Mouse (Mus musculus) heart, embryonic 10.5 days (tissue): ENCODE data around the gene Coa3. TPM values are rescaled to one million over a fixed set of nuclear protein-coding genes. Genes with fewer than 3 reads are reported as not detected.

Experiments used
- DNase-seq: peaks from one replicate; pipeline ENCODE4 v3.0.0-alpha.2; 2017; ENCODE audit warnings: low spot score
- H3K27ac ChIP-seq: fragments of 300-500 bp; sonication (generic); 2 replicates; pipeline ENCODE4 v1.5.1; 2016; ENCODE audit warnings: mild to moderate bottlenecking
- H3K27me3 ChIP-seq: fragments of 300-500 bp; sonication (generic); 2 replicates; pipeline ENCODE4 v1.6.1; 2016; ENCODE audit warnings: mild to moderate bottlenecking; ENCODE audit not compliant: poor library complexity, insufficient read depth, severe bottlenecking
- H3K36me3 ChIP-seq: fragments of 300-500 bp; sonication (generic); 2 replicates; pipeline ENCODE4 v1.6.1; 2016; ENCODE audit warnings: mild to moderate bottlenecking, moderate library complexity
- H3K4me1 ChIP-seq: fragments of 300-500 bp; sonication (generic); 2 replicates; pipeline ENCODE4 v1.6.1; 2016; ENCODE audit warnings: mild to moderate bottlenecking
- H3K4me3 ChIP-seq: fragments of 300-500 bp; sonication (generic); 2 replicates; pipeline ENCODE4 v1.5.1; 2016; ENCODE audit warnings: mild to moderate bottlenecking, moderate library complexity
- H3K9me3 ChIP-seq: fragments of 300-500 bp; sonication (generic); 2 replicates; pipeline ENCODE4 v1.6.1; 2016; ENCODE audit warnings: mild to moderate bottlenecking, moderate library complexity
- WGBS: fragments of 180-500 bp; shearing (Covaris S2); methylation state at CpG from one replicate; pipeline ENCODE4 v1.1.7; 2016; 5-methylcytosine and 5-hydroxymethylcytosine counted together
- polyA plus RNA-seq: library from polyadenylated mRNA; unstranded; fragments of >200 nt; fragmentation: Nextera tagmentation; extraction: Ambion mirVana; gene quantifications from 2 replicates; pipeline ENCODE4 v1.2.1, GENCODE M21; 2016

Coa3 gene
- polyA plus RNA-seq, 1 experiment from 2014 or later: 198 TPM

- Histone ChIP-seq H3K27ac (peak overlapping the region; percentile 53), H3K36me3 (peaks cover 22% of the 10 kb centered on the region), H3K4me3 (peak overlapping the region; percentile 25), H3K27me3 (peaks cover 22% of the 10 kb centered on the region), H3K4me1 (peaks cover 41% of the 10 kb centered on the region), H3K9me3 (no peaks in the 10 kb centered on the region)
- 34% methylated on average over 27 of the region's 27 CpGs for WGBS
- no peak for DNase-seq
Observed at GRCm38 (mm10) chr11:101276319-101277070, 2.4 kb downstream of the Coa3 start.

GRCm38 (mm10) chr11:101275309-101275708 is 3.6 kb downstream of the Coa3 start:
- peaks cover 41% of the 10 kb centered on the region for H3K4me1 ChIP-seq
- H3K36me3 ChIP-seq: peaks cover 22% of the 10 kb centered on the region
- H3K27ac ChIP-seq: peak overlapping the region; percentile 42; the same call in 1 of the 2 replicates
- no peak for DNase-seq
- peaks cover 18% of the 10 kb centered on the region for H3K27me3 ChIP-seq
- no peaks in the 10 kb centered on the region for H3K9me3 ChIP-seq
- H3K4me3 ChIP-seq: no peak overlapping the region
- WGBS: 72% methylated on average over 4 of the region's 4 CpGs

- 85% methylated on average over 3 of the region's 3 CpGs for WGBS
- Histone ChIP-seq H3K9me3 (no peaks in the 10 kb centered on the region), H3K27me3 (peaks cover 16% of the 10 kb centered on the region), H3K4me3 (no peak overlapping the region), H3K4me1 (peaks cover 43% of the 10 kb centered on the region), H3K27ac (no peak overlapping the region), H3K36me3 (peaks cover 22% of the 10 kb centered on the region)
- DNase-seq: no peak
Observed at GRCm38 (mm10) chr11:101272446-101272845, 6.5 kb downstream of the Coa3 start.

- Histone ChIP-seq H3K4me1 (peaks cover 29% of the 10 kb centered on the region), H3K4me3 (peak overlapping the region; percentile 37), H3K36me3 (no peaks in the 10 kb centered on the region), H3K27ac (peak overlapping the region; percentile 17; the same call in 1 of the 2 replicates), H3K27me3 (peaks cover 24% of the 10 kb centered on the region), H3K9me3 (no peaks in the 10 kb centered on the region)
- WGBS: 18% methylated on average over 10 of the region's 10 CpGs
- no peak for DNase-seq
Observed at GRCm38 (mm10) chr11:101269577-101270116, 9.3 kb downstream of the Coa3 start.

- 34% methylated on average over 6 of the region's 6 CpGs for WGBS
- Histone ChIP-seq H3K9me3 (no peaks in the 10 kb centered on the region), H3K27ac (no peak overlapping the region), H3K4me3 (peak overlapping the region; percentile 54; the same call in 1 of the 2 replicates), H3K27me3 (peaks cover 58% of the 10 kb centered on the region), H3K4me1 (peaks cover 62% of the 10 kb centered on the region), H3K36me3 (no peaks in the 10 kb centered on the region)
- no peak for DNase-seq
Observed at GRCm38 (mm10) chr11:101265906-101266305, 13.0 kb downstream of the Coa3 start.

GRCm38 (mm10) chr11:101264954-101265471 is 13.9 kb downstream of the Coa3 start:
- Histone ChIP-seq H3K27me3 (peaks cover 58% of the 10 kb centered on the region), H3K4me3 (peak overlapping the region; percentile 54), H3K27ac (0 out of 2 replicates have a peak overlapping the region, but pooled peaks have one; percentile 25), H3K9me3 (no peaks in the 10 kb centered on the region), H3K36me3 (no peaks in the 10 kb centered on the region), H3K4me1 (peaks cover 70% of the 10 kb centered on the region)
- DNase-seq: no peak
- WGBS: 8% methylated on average over 31 of the region's 31 CpGs

GRCm38 (mm10) chr11:101263989-101264280 is 15.0 kb downstream of the Coa3 start:
- Histone ChIP-seq H3K4me3 (0 out of 2 replicates have a peak overlapping the region, but pooled peaks have one; percentile 7), H3K27me3 (peaks cover 58% of the 10 kb centered on the region), H3K27ac (no peak overlapping the region), H3K36me3 (no peaks in the 10 kb centered on the region), H3K4me1 (peaks cover 70% of the 10 kb centered on the region), H3K9me3 (no peaks in the 10 kb centered on the region)
- DNase-seq: no peak
- WGBS: 25% methylated on average over 3 of the region's 3 CpGs

- H3K4me1 ChIP-seq: peaks cover 69% of the 10 kb centered on the region
- no peaks in the 10 kb centered on the region for H3K9me3 ChIP-seq
- DNase-seq: no peak
- WGBS: 7% methylated on average over 32 of the region's 32 CpGs
- H3K27ac ChIP-seq: no peak overlapping the region
- peak overlapping the region; percentile 73 for H3K4me3 ChIP-seq
- H3K36me3 ChIP-seq: no peaks in the 10 kb centered on the region
- H3K27me3 ChIP-seq: peaks cover 58% of the 10 kb centered on the region
Observed at GRCm38 (mm10) chr11:101263138-101263988, 15.6 kb downstream of the Coa3 start.

- WGBS: 3% methylated on average over 24 of the region's 24 CpGs
- no peaks in the 10 kb centered on the region for H3K9me3 ChIP-seq
- peaks cover 72% of the 10 kb centered on the region for H3K4me1 ChIP-seq
- H3K27ac ChIP-seq: peak overlapping the region; percentile 83; the same call in 1 of the 2 replicates
- H3K4me3 ChIP-seq: peak overlapping the region; percentile 73
- H3K36me3 ChIP-seq: peaks cover 6% of the 10 kb centered on the region
- H3K27me3 ChIP-seq: peaks cover 58% of the 10 kb centered on the region
- no peak for DNase-seq
Observed at GRCm38 (mm10) chr11:101262272-101262967, 16.5 kb downstream of the Coa3 start.

GRCm38 (mm10) chr11:101260826-101261380 is 18.0 kb downstream of the Coa3 start:
- Histone ChIP-seq H3K27me3 (peaks cover 46% of the 10 kb centered on the region), H3K36me3 (peaks cover 20% of the 10 kb centered on the region), H3K9me3 (no peaks in the 10 kb centered on the region), H3K27ac (peak overlapping the region; percentile 83), H3K4me1 (peaks cover 78% of the 10 kb centered on the region), H3K4me3 (peak overlapping the region; percentile 73)
- no peak for DNase-seq
- WGBS: 1% methylated on average over 30 of the region's 30 CpGs

GRCm38 (mm10) chr11:101259948-101260825 is 18.7 kb downstream of the Coa3 start, which contains the start of gene Wnk4:
TSS of gene Wnk4 (plus strand) at chr11:101260567.
- peak; percentile 97 for DNase-seq
- Histone ChIP-seq H3K27me3 (peaks cover 39% of the 10 kb centered on the region), H3K4me3 (peak within 1 kb of the TSS; percentile 73), H3K4me1 (peaks cover 76% of the 10 kb centered on the region), H3K36me3 (peaks cover 20% of the 10 kb centered on the region), H3K27ac (peak within 1 kb of the TSS; percentile 83), H3K9me3 (no peaks in the 10 kb centered on the region)
- WGBS: 1% methylated on average over 43 of the region's 43 CpGs
